In the genomic region with DNA sequence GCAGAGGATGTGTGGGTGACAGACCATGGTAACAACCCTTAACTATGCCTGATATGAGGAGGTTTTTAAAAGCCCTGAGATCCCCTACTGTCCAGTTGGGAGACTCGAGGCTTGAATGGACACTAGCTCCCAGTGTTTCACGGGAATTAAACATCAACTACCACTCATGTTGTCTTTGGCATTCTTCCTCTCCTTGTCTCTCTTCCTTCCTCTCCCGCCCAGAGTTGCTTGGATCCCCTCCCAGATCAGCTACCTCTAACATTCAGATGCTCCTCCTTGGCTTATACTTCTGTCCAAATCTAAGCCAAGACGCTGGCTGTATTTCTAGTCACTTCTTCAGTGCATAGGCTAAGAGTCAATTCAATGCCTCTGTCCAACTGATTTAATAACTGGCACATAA, we compare ENCODE assay signal across 12 mouse cellular contexts. TPM values are rescaled to one million over a fixed set of nuclear protein-coding genes. Genes with fewer than 3 reads are reported as not detected.
DNase-seq lines count a peak whose midpoint lies in the region; ATAC-seq and TF ChIP-seq lines count a peak whose summit lies in the region.
"Had no signal": no experiment of that assay in that cellular context is flagged by ENCODE, and none has a peak within 500 bp of the region (broad histone marks: within the 10 kb centered on the region; RNA-seq: fewer than 3 reads in every experiment).

No protein-coding gene starts in this region.

- no peak for TF ChIP-seq CTCF in embryonic fibroblast, embryonic 13.5 days (IDR thresholded peaks at IDR 0.05; ENCODE audit: borderline replicate concordance, insufficient read depth, low read length)
- TF ChIP-seq CTCF in stomach, postnatal 0 days (IDR thresholded peaks at IDR 0.05; ENCODE audit: low read depth): no peak

- H3K4me2 ChIP-seq in kidney, embryonic 15.5 days: no peak overlapping the region
- H3K4me2 ChIP-seq in stomach, postnatal 0 days (replicated peaks; ENCODE audit: low read depth): no peak overlapping the region

- ATAC-seq in kidney, embryonic 15.5 days (replicated peaks; ENCODE audit: low FRiP score): no peak
- ATAC-seq in stomach, postnatal 0 days (ENCODE audit: low FRiP score, low TSS enrichment): no peak
- ATAC-seq: forebrain, embryonic 16.5 days had no signal

- H3K27me3 ChIP-seq in kidney, embryonic 15.5 days: no peaks in the 10 kb centered on the region
- H3K27me3 ChIP-seq in stomach, postnatal 0 days (ENCODE audit: control insufficient read depth, insufficient read depth, low read length): no peaks in the 10 kb centered on the region
- H3K27me3 ChIP-seq: CH12.LX had no signal

- WGBS in kidney, embryonic 15.5 days: 49% methylated on average over 4 of the region's 4 CpGs
- 44% methylated on average over 4 of the region's 4 CpGs for WGBS in stomach, postnatal 0 days

- TF ChIP-seq EP300 in stomach, postnatal 0 days (optimal IDR thresholded peaks at IDR 0.05): no peak

- no peak for TF ChIP-seq POLR2A in embryonic fibroblast, embryonic 13.5 days (IDR thresholded peaks at IDR 0.05; ENCODE audit: low read depth, low read length)

- peaks cover 13% of the 10 kb centered on the region for H3K4me1 ChIP-seq in embryonic fibroblast, embryonic 13.5 days (ENCODE audit: control insufficient read depth, insufficient read depth, low read length)
- H3K4me1 ChIP-seq in kidney, embryonic 15.5 days: peaks cover 11% of the 10 kb centered on the region
- no peaks in the 10 kb centered on the region for H3K4me1 ChIP-seq in stomach, postnatal 0 days (replicated peaks; ENCODE audit: control insufficient read depth, insufficient read depth)

- DNase-seq in gastrocnemius, adult 18-20 months (ENCODE audit: low spot score): peak; percentile 37
- no peak for DNase-seq in gastrocnemius, postnatal 10 days
- DNase-seq in 3T3-L1 (ENCODE audit: low read depth, low spot score): peak; percentile 77
- no peak for DNase-seq in frontal cortex, postnatal 14 days (ENCODE audit: low spot score in 2 of 2)
- DNase-seq in left cerebral cortex, adult 18-20 months (ENCODE audit: low spot score in 2 of 2): no peak
- no peak for DNase-seq in stomach, postnatal 0 days (ENCODE audit: low spot score)
- DNase-seq: right cerebral cortex, postnatal 25 days; thymus, postnatal 14 days had no signal

- no peak overlapping the region for H3K4me3 ChIP-seq in embryonic fibroblast, embryonic 13.5 days (ENCODE audit: insufficient read depth, low read length)
- no peak overlapping the region for H3K4me3 ChIP-seq in kidney, embryonic 15.5 days (replicated peaks)
- no peak overlapping the region for H3K4me3 ChIP-seq in stomach, postnatal 0 days (ENCODE audit: low read depth, low read length)

- peak overlapping the region; percentile 78 for H3K27ac ChIP-seq in embryonic fibroblast, embryonic 13.5 days (ENCODE audit: insufficient read depth, low read length)
- peak overlapping the region; percentile 51 for H3K27ac ChIP-seq in kidney, embryonic 15.5 days
- H3K27ac ChIP-seq in stomach, postnatal 0 days (replicated peaks): no peak overlapping the region

- no peak overlapping the region for H3K9ac ChIP-seq in kidney, embryonic 15.5 days
- no peak overlapping the region for H3K9ac ChIP-seq in stomach, postnatal 0 days (ENCODE audit: low read length)

- no peaks in the 10 kb centered on the region for H3K36me3 ChIP-seq in kidney, embryonic 15.5 days
- H3K36me3 ChIP-seq in stomach, postnatal 0 days (ENCODE audit: control insufficient read depth, insufficient read depth, low read length): no peaks in the 10 kb centered on the region

- no peaks in the 10 kb centered on the region for H3K9me3 ChIP-seq in kidney, embryonic 15.5 days (replicated peaks)
- 0 out of 2 replicates have a peak, but pooled peaks cover 5% of the 10 kb centered on the region for H3K9me3 ChIP-seq in stomach, postnatal 0 days (ENCODE audit: control insufficient read depth, low read length)

RNA-seq across cellular contexts. Expression of a gene that starts 9.9 kb away (rescaled TPM):
- total RNA-seq in gastrocnemius, adult 18-20 months (2021): 1 to 10 TPM; 5.7 to 6.3 TPM
- total RNA-seq in gastrocnemius, postnatal 10 days (2021): 10 to 100 TPM; 18.7 to 20.9 TPM
- 82.5 and 85.8 TPM in 2 replicates for polyA plus RNA-seq in embryonic fibroblast, embryonic 13.5 days (2011; ENCODE audit: insufficient read length, low read depth, missing spikeins)
- 3.9 and 4.7 TPM in 2 replicates for polyA plus RNA-seq in kidney, embryonic 15.5 days (2015; fragmentation: Nextera tagmentation; extraction: Ambion mirVana)
- total RNA-seq in left cerebral cortex, adult 18-20 months (2021): 1 to 10 TPM; 1.1 to 1.4 TPM
- polyA plus RNA-seq in stomach, postnatal 0 days (2015; fragmentation: Nextera tagmentation; extraction: Ambion mirVana): 2.4 and 2.6 TPM in 2 replicates
- total RNA-seq: CH12.LX had no signal

Comparison
In these comparisons a context has a peak if more than half of its experiments do, and no peak if none do; other contexts are left out.
1. DNase-seq: peak in gastrocnemius, adult 18-20 months (single experiment) and 3T3-L1 (single experiment); none in gastrocnemius, postnatal 10 days (single experiment), frontal cortex, postnatal 14 days (0 of 2), left cerebral cortex, adult 18-20 months (0 of 2) and stomach, postnatal 0 days (single experiment).